7 mouse cellular contexts compared by ENCODE assay signal in the genomic region with DNA sequence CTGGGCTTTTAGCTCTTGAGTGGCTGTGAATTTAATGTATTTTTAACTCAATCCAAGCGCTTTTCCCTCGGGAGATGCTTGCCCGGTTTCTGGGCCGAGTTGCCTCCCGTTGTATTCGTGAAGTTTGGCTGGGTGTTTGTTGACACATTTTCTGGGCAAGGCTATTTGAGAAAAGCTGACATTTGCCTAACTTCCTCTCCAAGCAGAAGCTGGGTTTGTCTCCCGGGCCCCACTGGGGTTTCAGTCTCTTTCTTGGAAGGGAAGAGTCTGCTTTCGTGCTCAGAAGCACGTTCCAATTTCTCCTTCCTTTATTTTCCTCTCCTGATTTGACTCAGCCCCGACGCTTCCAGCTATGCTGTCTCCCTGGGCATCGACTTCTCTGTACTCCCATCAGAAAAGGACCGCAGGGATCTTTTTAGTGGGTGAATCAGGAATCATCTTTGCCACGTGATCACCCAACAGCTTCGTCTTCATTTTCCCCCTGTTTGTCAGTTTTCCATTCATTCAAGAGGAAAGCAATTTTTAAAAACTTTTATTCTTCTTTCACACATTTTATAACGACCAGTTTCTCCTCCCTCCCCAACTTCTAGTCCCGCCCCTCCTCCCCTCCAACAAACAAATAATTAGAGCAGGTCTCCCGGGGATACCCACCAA.
DNase-seq lines count a peak whose midpoint lies in the region; ATAC-seq and TF ChIP-seq lines count a peak whose summit lies in the region.

No protein-coding gene starts in this region.

- ATAC-seq in neural tube, embryonic 12.5 days (ENCODE audit: low FRiP score, low read depth), result no peak

- no peaks in the 10 kb centered on the region for H3K4me1 ChIP-seq in neural tube, embryonic 12.5 days

- no peak overlapping the region for H3K4me3 ChIP-seq in neural tube, embryonic 12.5 days
- no peak overlapping the region for H3K4me3 ChIP-seq in left cerebral cortex, adult 2 months

- TF ChIP-seq CTCF in left cerebral cortex, adult 2 months (IDR thresholded peaks at IDR 0.05), result no peak

- H3K4me2 ChIP-seq in neural tube, embryonic 12.5 days (replicated peaks), result peak overlapping the region; percentile 4; the same call in 1 of the 2 replicates

- H3K27ac ChIP-seq in neural tube, embryonic 12.5 days, result no peak overlapping the region
- peak overlapping the region; percentile 77 for H3K27ac ChIP-seq in left cerebral cortex, adult 2 months

- intact Hi-C loops in left cerebral cortex, adult 2 months (cut with DNase I), result no loop called here

- no peak for DNase-seq in neural tube, embryonic 10.5 days (ENCODE audit: extremely low spot score, low spot score)
- DNase-seq in embryo, embryonic 11 days, result peak; percentile 41
- peak; percentile 71 to 73 for DNase-seq in heart, adult 9 months (ENCODE audit: low spot score in 2 of 2)
- DNase-seq in left cerebral cortex, adult 2 months (ENCODE audit: extremely low spot score in 1 of 2, low spot score in 2 of 2), result peak in 1 of 2 experiments; percentile 35
- peak; percentile 18 to 44 for DNase-seq in lung, postnatal 4 days
- DNase-seq in thymus, adult 18-20 months, result no peak

- no peak overlapping the region for H3K9ac ChIP-seq in neural tube, embryonic 12.5 days

- no peaks in the 10 kb centered on the region for H3K27me3 ChIP-seq in neural tube, embryonic 12.5 days (replicated peaks)

- no peaks in the 10 kb centered on the region for H3K36me3 ChIP-seq in neural tube, embryonic 12.5 days

- WGBS in neural tube, embryonic 12.5 days, result 32% methylated on average over 18 of the region's 18 CpGs

- H3K9me3 ChIP-seq in neural tube, embryonic 12.5 days, result no peaks in the 10 kb centered on the region

Comparison
In these comparisons a context has a peak if more than half of its experiments do, and no peak if none do; other contexts are left out.
1. DNase-seq: peak in embryo, embryonic 11 days (single experiment), heart, adult 9 months (2 of 2) and lung, postnatal 4 days (2 of 2); none in neural tube, embryonic 10.5 days (single experiment) and thymus, adult 18-20 months (0 of 2).